Mouse (Mus musculus): ENCODE data around the gene Tmem121.
A peak's percentile ranks its signal among the peaks of the same experiment; 100 is the strongest.
"Not testable (repeated sequence)": the region's sequence is repeated elsewhere in the genome, so short reads cannot be mapped to it uniquely, and the experiment has no call there.

Tmem121 gene

DNA sequence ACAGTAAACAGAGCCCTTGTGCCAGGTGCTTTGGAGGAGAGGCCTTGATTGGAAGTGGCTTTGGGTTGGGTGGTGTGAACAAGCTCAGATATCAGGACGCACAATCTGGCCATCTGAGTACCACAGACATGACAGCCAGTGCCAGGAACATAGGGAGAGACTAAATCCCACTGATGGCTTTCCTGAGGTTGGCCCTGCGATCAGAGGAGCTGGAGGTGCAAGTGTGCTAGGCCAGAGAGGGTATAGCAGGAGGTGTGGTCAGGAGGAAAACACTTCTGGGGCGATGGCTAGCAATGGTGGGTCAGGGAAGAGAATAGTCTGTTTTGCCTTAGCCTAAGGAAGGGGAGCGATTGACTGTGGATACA is 1.3 kb downstream of the Tmem121 start:
- peak; percentile 15 for DNase-seq (ENCODE audit: extremely low spot score)

GRCm38 (mm10) chr12:113187584-113188295 is 2.0 kb downstream of the Tmem121 start:
- DNase-seq (ENCODE audit: extremely low spot score) = peak; percentile 86

DNA sequence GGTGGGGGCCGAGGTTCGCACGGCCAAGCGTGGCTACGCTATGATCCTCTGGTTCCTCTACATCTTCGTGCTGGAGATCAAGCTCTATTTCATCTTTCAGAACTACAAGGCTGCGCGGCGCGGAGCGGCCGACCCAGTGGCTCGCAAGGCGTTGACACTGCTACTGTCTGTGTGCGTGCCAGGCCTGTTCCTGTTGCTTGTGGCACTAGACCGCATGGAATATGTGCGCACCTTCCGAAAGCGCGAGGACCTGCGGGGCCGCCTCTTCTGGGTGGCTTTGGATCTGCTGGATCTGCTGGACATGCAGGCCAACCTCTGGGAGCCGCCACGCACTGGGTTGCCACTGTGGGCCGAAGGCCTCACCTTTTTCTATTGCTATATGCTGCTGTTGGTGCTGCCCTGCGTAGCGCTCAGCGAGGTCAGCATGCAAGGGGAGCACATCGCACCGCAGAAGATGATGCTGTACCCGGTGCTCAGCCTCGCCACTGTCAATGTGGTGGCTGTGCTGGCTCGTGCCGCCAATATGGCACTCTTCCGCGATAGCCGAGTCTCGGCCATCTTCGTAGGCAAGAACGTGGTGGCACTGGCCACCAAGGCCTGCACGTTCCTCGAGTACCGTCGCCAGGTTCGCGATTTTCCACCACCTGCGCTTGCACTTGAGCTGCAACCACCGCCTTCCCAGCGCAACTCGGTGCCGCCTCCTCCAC is 2.8 kb downstream of the Tmem121 start:
- no peak for DNase-seq (ENCODE audit: extremely low spot score)

DNA sequence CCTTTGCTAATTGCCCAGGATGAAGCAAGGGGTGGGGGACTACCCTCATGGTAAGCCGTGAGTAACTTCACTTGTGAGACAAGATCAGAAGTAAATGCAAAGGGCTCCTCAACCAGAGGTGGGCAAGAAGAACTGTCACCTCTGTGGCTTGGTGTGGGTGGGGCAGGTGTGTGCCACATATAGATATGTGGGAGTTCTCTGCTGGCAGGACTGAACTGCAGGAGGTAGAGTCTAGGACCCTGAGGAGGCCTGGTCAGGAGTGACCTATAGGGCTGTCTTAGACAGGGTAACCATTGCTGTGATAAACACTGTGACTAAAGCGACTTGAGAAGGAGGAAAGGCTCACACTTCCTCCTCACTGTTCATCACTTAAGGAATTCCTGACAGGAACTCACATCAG is 7.7 kb downstream of the Tmem121 start:
- DNase-seq (ENCODE audit: extremely low spot score) = no peak

DNA sequence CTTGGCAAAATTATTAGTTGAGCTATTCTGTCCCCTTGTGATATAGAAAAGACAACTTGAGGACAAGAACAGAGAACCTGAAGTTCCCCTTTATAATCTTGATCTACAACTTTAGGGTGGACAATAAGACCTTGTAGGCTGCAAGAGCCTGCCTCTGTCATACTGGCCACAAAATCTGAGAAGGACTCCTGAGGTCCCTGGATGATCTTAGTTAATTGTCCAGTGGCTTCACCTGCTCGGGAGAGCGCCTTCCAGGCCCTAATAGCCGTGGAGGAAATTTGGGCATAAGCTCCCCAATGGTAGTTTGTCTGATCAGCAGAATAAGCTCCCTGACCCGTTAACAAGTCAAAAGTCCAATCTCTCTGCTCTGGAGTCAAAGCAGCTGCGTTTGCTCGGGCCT is 13.4 kb downstream of the Tmem121 start:
- not testable (repeated sequence) for DNase-seq (ENCODE audit: extremely low spot score)

DNA sequence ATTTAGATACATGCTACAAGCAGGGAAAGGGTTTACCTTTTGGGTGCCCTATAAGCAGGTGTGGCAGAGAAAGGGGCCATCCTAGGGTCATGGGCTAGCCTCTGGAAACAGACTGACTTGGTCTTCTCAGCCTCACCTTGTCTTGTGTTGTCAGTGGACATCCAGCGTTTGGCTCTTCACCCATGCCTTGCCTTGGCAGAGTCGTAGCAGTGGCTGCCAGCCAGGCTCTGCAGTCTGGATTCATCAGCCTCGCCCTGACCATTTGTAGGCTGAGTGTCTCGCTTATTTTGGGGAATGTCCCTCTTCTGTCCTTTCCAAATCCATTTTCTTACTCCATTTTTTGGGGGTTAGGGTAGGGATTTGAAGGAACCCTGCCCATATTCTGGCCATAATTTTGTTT is 15.6 kb downstream of the Tmem121 start:
- DNase-seq (ENCODE audit: extremely low spot score) = no peak

GRCm38 (mm10) chr12:113202008-113202407 is 16.3 kb downstream of the Tmem121 start:
- no peak for DNase-seq (ENCODE audit: extremely low spot score)

DNA sequence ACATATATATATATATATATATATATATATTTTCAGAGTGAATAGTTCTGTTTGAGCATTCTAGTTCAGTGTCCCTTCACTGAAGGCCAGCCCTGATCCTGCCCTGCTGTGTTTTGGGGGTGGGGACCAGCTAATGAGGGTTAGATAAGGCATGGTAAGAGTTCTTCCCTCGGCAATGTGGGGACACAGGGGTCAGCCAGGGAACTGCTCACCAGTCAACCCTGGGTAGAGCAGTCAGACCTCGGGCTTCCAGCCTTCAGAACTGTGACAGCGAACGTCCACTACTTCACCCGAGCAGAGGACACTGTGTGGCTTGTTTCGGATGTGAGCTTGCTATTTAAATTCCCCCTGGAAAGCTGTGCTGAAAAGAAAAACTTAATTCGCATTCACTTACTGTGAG is 17.8 kb downstream of the Tmem121 start:
- no peak for DNase-seq (ENCODE audit: extremely low spot score)

GRCm38 (mm10) chr12:113205251-113205942 is 19.7 kb downstream of the Tmem121 start:
- no peak for DNase-seq (ENCODE audit: extremely low spot score)

- no peak for DNase-seq (ENCODE audit: extremely low spot score)
These were observed 22.0 kb downstream of the Tmem121 start for GRCm38 (mm10) chr12:113207737-113208136.

DNA sequence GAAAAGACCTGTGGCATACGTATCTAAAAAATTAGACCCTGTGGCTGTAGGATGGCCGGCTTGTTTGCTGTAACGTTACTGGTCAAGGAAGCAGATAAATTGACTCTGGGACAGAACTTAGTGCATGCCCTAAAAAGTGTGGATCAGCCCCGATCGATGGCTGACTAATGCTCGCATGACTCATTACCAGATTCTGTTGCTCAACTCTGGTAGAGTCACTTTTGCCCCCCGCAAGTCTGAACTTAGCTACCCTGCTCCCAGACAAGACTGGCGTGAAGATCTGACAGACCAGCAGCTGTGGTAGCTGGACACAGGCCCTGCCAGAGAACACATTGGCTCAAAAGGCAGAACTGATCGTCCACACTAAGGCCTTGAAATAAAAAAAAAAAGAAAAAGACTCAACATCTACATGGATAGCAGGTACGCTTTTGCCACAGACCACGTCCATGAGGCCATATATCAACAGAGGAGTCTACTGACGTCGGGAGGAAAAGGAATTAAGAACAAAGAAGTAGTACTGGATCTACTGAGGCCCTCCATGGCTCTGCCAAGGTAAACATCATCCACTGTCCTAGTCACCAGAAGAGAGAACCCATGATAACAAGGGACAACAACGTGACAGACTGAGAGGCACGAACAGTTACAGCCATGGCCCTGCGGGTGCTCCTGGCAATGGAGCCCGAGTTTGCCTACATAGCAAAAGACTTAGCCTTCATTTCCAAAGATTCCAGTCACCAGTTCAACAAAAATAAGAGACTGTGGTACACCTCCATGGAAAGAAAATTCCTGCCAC is 25.1 kb downstream of the Tmem121 start:
- no peak for DNase-seq (ENCODE audit: extremely low spot score)

DNA sequence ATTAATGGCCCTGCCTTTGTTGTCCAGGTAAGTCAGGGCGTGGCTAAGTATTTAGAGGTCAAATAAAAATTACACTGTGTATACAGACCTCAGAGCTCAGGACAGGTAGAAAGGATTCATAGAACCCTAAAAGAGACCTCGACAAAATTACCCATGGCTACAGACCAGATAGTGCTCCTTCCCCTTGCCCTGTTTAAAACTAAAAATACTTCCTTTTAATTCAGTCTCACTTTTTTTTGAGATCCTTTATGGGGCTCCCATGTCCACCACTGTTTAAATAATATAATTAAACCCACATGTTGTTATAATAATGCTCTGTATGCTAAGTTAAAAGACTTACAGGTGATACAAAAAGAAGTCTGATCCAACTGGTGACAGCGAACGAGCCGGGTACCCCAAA is 26.0 kb downstream of the Tmem121 start:
- DNase-seq (ENCODE audit: extremely low spot score) = no peak

- DNase-seq (ENCODE audit: extremely low spot score) = no peak
These were observed 26.7 kb downstream of the Tmem121 start for GRCm38 (mm10) chr12:113212326-113212924.

DNA sequence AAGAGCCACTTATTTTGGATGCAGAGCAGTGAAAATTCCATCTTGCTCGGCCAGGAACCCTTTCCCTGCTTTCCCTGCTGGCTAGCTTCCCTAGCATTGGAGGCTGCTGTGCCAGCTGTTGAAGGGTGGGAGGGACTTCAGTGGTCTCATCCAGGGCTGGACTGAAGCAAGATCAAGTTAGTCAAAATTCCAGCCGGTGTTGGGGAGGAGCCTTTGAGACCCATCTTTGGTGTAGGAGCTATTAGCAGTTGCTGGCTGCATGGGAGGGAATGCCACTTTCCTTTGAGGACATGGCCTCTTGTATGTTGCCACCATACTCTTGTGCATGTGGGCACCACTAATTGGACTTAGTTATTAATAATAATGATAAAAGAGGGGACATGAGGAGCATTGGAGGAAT is 27.5 kb downstream of the Tmem121 start:
- DNase-seq (ENCODE audit: extremely low spot score) = no peak

GRCm38 (mm10) chr12:113214072-113214808 is 28.5 kb downstream of the Tmem121 start:
- DNase-seq (ENCODE audit: extremely low spot score) = no peak

DNA sequence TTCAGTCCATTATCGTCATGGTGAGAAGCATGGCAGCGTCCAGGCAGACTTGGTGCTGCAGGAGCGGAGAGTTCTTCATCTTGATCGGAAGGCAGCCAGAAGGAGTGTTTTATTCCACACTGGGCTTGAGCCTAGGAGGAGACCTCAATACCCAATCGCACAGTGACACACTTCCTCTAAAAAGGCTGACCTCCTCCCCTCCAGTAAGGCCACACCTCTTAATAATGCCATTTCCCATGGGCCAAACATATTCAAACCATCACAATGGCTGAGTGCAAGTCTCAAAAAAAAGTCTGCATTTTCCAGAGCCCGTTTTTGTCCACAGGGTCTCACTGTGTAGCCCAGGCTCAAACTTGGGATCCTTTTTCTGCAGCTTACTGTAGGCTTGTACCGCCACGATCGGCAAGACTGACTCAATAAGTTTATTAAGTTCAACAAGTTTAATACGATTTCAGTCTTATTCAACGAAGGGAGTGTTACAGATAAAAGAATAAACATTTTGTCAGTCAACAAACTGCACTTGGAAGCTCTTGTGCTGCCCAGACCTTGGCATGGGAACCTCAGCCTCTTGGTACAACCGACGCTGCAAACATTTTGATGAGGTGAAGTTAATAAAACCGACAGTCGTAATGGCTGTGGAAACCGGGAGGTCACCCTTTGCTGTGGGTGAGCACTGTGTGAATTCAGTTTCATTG is 29.4 kb downstream of the Tmem121 start:
- DNase-seq (ENCODE audit: extremely low spot score) = no peak

DNA sequence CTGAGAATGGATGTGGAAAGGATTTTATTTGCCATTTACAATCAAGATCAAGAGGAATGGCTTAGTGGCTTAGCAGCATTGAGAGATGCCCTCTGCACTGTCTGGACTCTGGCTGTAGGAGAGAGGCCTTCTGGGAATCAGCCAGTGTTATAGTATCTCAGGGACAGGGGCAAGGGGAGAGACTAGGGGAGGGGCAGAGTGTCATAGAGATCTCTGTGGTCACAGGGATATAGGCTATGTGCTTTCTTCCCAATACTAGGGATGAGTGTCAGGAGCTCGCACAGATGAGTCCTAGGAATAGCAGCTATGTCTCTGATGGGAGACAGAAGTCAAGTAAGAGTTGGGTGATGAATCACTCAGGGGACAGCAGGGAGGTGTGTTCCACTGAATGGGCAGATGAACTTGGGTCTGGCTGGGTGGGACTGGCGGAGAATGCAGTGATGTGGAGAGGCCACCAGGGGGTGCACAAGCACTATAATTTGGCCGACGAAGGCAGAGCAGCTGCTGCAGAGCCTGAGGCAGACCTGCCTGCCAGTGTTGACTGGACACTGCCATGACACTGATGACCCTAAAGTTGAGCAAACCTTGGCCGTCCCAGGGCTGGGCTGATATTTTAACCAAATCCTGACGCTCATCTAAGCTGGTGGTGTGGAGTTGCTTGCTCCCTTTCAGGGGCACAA is 30.1 kb downstream of the Tmem121 start:
- DNase-seq (ENCODE audit: extremely low spot score) = peak; percentile 63

- DNase-seq (ENCODE audit: extremely low spot score) = peak; percentile 77
These were observed 31.8 kb downstream of the Tmem121 start for GRCm38 (mm10) chr12:113217306-113218242.

DNA sequence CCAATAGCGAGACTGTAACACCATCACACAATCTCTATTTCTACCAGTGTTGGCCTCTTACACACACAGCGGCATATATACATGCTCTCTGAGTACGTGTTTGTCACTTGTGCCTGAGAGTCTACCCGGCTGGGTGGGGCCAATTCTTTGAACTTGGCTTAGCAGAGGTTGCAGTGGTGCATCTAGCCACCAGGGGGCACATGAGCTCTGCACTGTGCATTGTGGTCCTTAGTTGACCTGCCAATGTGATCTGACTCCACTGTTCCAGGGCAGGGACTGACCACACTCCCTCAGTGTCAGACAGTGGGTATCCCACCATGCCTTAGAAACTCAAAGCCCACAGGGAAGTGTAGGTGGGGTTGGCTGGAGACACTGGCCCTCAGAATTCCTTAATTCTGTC is 34.1 kb downstream of the Tmem121 start:
- DNase-seq (ENCODE audit: extremely low spot score) = peak; percentile 42
